Mouse (Mus musculus): ENCODE results near the gene Axin2. TPM values are rescaled to one million over a fixed set of nuclear protein-coding genes. Genes with fewer than 3 reads are reported as not detected.

Gene Axin2
- total and polyA plus RNA-seq, 2 experiments: 3.2 to 5.8 TPM

- H3K27ac ChIP-seq (replicated peaks; ENCODE audit: insufficient read depth, low read depth, low read length): no peak overlapping the region
- H3K27me3 ChIP-seq (ENCODE audit: control insufficient read depth, insufficient read depth, low read length): no peaks in the 10 kb centered on the region
- no peak overlapping the region for H3K4me3 ChIP-seq (ENCODE audit: insufficient read depth, low read depth, low read length)
- H3K36me3 ChIP-seq (ENCODE audit: control insufficient read depth, insufficient read depth, low read length): no peaks in the 10 kb centered on the region
- no peak for DNase-seq (ENCODE audit: extremely low read depth, low read depth, low spot score)
- no peak overlapping the region for H3K9ac ChIP-seq (ENCODE audit: low read depth, low read length)
- 83% methylated on average over 3 of the region's 3 CpGs for WGBS
- H3K79me2 ChIP-seq (ENCODE audit: control insufficient read depth, insufficient read depth, low read length): no peaks in the 10 kb centered on the region
- H3K4me1 ChIP-seq (ENCODE audit: control insufficient read depth, insufficient read depth, low read length): no peaks in the 10 kb centered on the region
- TF ChIP-seq CTCF (IDR thresholded peaks at IDR 0.05; ENCODE audit: low read depth, low read length) (no peak), POLR2A (IDR thresholded peaks at IDR 0.05; ENCODE audit: extremely low read depth, insufficient read depth, low read length) (no peak)
These were observed 67.1 kb downstream of the Axin2 start for GRCm38 (mm10) chr11:108987226-108987625.

- WGBS: 92% methylated on average over 4 of the region's 4 CpGs
- Histone ChIP-seq H3K4me3 (ENCODE audit: insufficient read depth, low read depth, low read length) (no peak overlapping the region), H3K4me1 (ENCODE audit: control insufficient read depth, insufficient read depth, low read length) (no peaks in the 10 kb centered on the region), H3K36me3 (ENCODE audit: control insufficient read depth, insufficient read depth, low read length) (no peaks in the 10 kb centered on the region), H3K27ac (replicated peaks; ENCODE audit: insufficient read depth, low read depth, low read length) (no peak overlapping the region), H3K79me2 (ENCODE audit: control insufficient read depth, insufficient read depth, low read length) (no peaks in the 10 kb centered on the region), H3K27me3 (ENCODE audit: control insufficient read depth, insufficient read depth, low read length) (no peaks in the 10 kb centered on the region), H3K9ac (ENCODE audit: low read depth, low read length) (no peak overlapping the region)
- TF ChIP-seq CTCF (IDR thresholded peaks at IDR 0.05; ENCODE audit: low read depth, low read length) (no peak), POLR2A (IDR thresholded peaks at IDR 0.05; ENCODE audit: extremely low read depth, insufficient read depth, low read length) (no peak)
- DNase-seq (ENCODE audit: extremely low read depth, low read depth, low spot score): no peak
These were observed 67.6 kb downstream of the Axin2 start for GRCm38 (mm10) chr11:108987705-108988104.

- Histone ChIP-seq H3K79me2 (ENCODE audit: control insufficient read depth, insufficient read depth, low read length) (no peaks in the 10 kb centered on the region), H3K27ac (replicated peaks; ENCODE audit: insufficient read depth, low read depth, low read length) (no peak overlapping the region), H3K4me3 (ENCODE audit: insufficient read depth, low read depth, low read length) (no peak overlapping the region), H3K36me3 (ENCODE audit: control insufficient read depth, insufficient read depth, low read length) (no peaks in the 10 kb centered on the region), H3K4me1 (ENCODE audit: control insufficient read depth, insufficient read depth, low read length) (no peaks in the 10 kb centered on the region), H3K27me3 (ENCODE audit: control insufficient read depth, insufficient read depth, low read length) (no peaks in the 10 kb centered on the region), H3K9ac (ENCODE audit: low read depth, low read length) (no peak overlapping the region)
- 91% methylated on average over 6 of the region's 6 CpGs for WGBS
- TF ChIP-seq POLR2A (IDR thresholded peaks at IDR 0.05; ENCODE audit: extremely low read depth, insufficient read depth, low read length): no peak
- no peak for TF ChIP-seq CTCF (IDR thresholded peaks at IDR 0.05; ENCODE audit: low read depth, low read length)
- no peak for DNase-seq (ENCODE audit: extremely low read depth, low read depth, low spot score)
These were observed 68.1 kb downstream of the Axin2 start for GRCm38 (mm10) chr11:108988258-108988657.

GRCm38 (mm10) chr11:108989940-108990339 lies 69.8 kb downstream of the Axin2 start:
- no peaks in the 10 kb centered on the region for H3K36me3 ChIP-seq (ENCODE audit: control insufficient read depth, insufficient read depth, low read length)
- H3K79me2 ChIP-seq (ENCODE audit: control insufficient read depth, insufficient read depth, low read length): no peaks in the 10 kb centered on the region
- DNase-seq (ENCODE audit: extremely low read depth, low read depth, low spot score): no peak
- no peak overlapping the region for H3K27ac ChIP-seq (replicated peaks; ENCODE audit: insufficient read depth, low read depth, low read length)
- H3K4me3 ChIP-seq (ENCODE audit: insufficient read depth, low read depth, low read length): no peak overlapping the region
- 76% methylated on average over 8 of the region's 8 CpGs for WGBS
- H3K9ac ChIP-seq (ENCODE audit: low read depth, low read length): no peak overlapping the region
- TF ChIP-seq POLR2A (IDR thresholded peaks at IDR 0.05; ENCODE audit: extremely low read depth, insufficient read depth, low read length): no peak
- TF ChIP-seq CTCF (IDR thresholded peaks at IDR 0.05; ENCODE audit: low read depth, low read length): no peak
- no peaks in the 10 kb centered on the region for H3K27me3 ChIP-seq (ENCODE audit: control insufficient read depth, insufficient read depth, low read length)
- H3K4me1 ChIP-seq (ENCODE audit: control insufficient read depth, insufficient read depth, low read length): no peaks in the 10 kb centered on the region

GRCm38 (mm10) chr11:108993414-108993813 lies 73.3 kb downstream of the Axin2 start:
- TF ChIP-seq CTCF (IDR thresholded peaks at IDR 0.05; ENCODE audit: low read depth, low read length): no peak
- no peak for TF ChIP-seq POLR2A (IDR thresholded peaks at IDR 0.05; ENCODE audit: extremely low read depth, insufficient read depth, low read length)
- 95% methylated on average over 6 of the region's 6 CpGs for WGBS
- H3K27ac ChIP-seq (replicated peaks; ENCODE audit: insufficient read depth, low read depth, low read length): no peak overlapping the region

GRCm38 (mm10) chr11:108995196-108995989 lies 75.2 kb downstream of the Axin2 start:
- TF ChIP-seq POLR2A (IDR thresholded peaks at IDR 0.05; ENCODE audit: extremely low read depth, insufficient read depth, low read length): no peak
- TF ChIP-seq CTCF (IDR thresholded peaks at IDR 0.05; ENCODE audit: low read depth, low read length): no peak
- H3K4me1 ChIP-seq (ENCODE audit: control insufficient read depth, insufficient read depth, low read length): no peaks in the 10 kb centered on the region
- DNase-seq (ENCODE audit: extremely low read depth, low read depth, low spot score): peak; percentile 25
- H3K79me2 ChIP-seq (ENCODE audit: control insufficient read depth, insufficient read depth, low read length): no peaks in the 10 kb centered on the region
- no peaks in the 10 kb centered on the region for H3K27me3 ChIP-seq (ENCODE audit: control insufficient read depth, insufficient read depth, low read length)
- H3K9ac ChIP-seq (ENCODE audit: low read depth, low read length): no peak overlapping the region
- H3K36me3 ChIP-seq (ENCODE audit: control insufficient read depth, insufficient read depth, low read length): no peaks in the 10 kb centered on the region
- no peak overlapping the region for H3K4me3 ChIP-seq (ENCODE audit: insufficient read depth, low read depth, low read length)
- 80% methylated on average over 10 of the region's 10 CpGs for WGBS
- no peak overlapping the region for H3K27ac ChIP-seq (replicated peaks; ENCODE audit: insufficient read depth, low read depth, low read length)

More at GRCm38 (mm10) chr11:108993414-108993813, 73.3 kb downstream of the Axin2 start:
- H3K4me1 ChIP-seq (ENCODE audit: control insufficient read depth, insufficient read depth, low read length): no peaks in the 10 kb centered on the region
- H3K9ac ChIP-seq (ENCODE audit: low read depth, low read length): no peak overlapping the region
- no peak for DNase-seq (ENCODE audit: extremely low read depth, low read depth, low spot score)
- H3K4me3 ChIP-seq (ENCODE audit: insufficient read depth, low read depth, low read length): no peak overlapping the region
- no peaks in the 10 kb centered on the region for H3K27me3 ChIP-seq (ENCODE audit: control insufficient read depth, insufficient read depth, low read length)
- no peaks in the 10 kb centered on the region for H3K36me3 ChIP-seq (ENCODE audit: control insufficient read depth, insufficient read depth, low read length)
- H3K79me2 ChIP-seq (ENCODE audit: control insufficient read depth, insufficient read depth, low read length): no peaks in the 10 kb centered on the region
